Mouse (Mus musculus) limb, embryonic 11.5 days (tissue): Measurements from ENCODE around the gene AC141477.1. TPM values are rescaled to one million over a fixed set of nuclear protein-coding genes. Genes with fewer than 3 reads are reported as not detected.

Source experiments
- ATAC-seq: fragments of 200-750 bp; cut with Nextera tagmentation; 2 replicates; pipeline ENCODE4 v1.8.0; 2017; ENCODE audit warnings: low read depth; ENCODE audit not compliant: insufficient number of reproducible peaks, low FRiP score, low TSS enrichment
- DNase-seq: peaks from one replicate; pipeline ENCODE4 v3.0.0-alpha.2; 2015; ENCODE audit warnings: low spot score
- H3K27ac ChIP-seq: fragments of 300-500 bp; sonication (generic); replicated peaks from 2 replicates; pipeline ENCODE4 v1.5.1; 2014; ENCODE audit warnings: low read depth, mild to moderate bottlenecking, low read length
- H3K27me3 ChIP-seq: fragments of 300-500 bp; sonication (generic); 2 replicates; pipeline ENCODE4 v1.6.1; 2014; ENCODE audit warnings: mild to moderate bottlenecking, low read length, mixed read lengths; ENCODE audit not compliant: control insufficient read depth, insufficient read depth
- H3K36me3 ChIP-seq: fragments of 300-500 bp; sonication (generic); 2 replicates; pipeline ENCODE4 v1.6.1; 2014; ENCODE audit warnings: mild to moderate bottlenecking, low read length, moderate library complexity, mixed read lengths; ENCODE audit not compliant: control insufficient read depth, insufficient read depth
- H3K4me1 ChIP-seq: fragments of 300-500 bp; sonication (generic); 2 replicates; pipeline ENCODE4 v1.6.1; 2014; ENCODE audit warnings: low read length, mixed read lengths; ENCODE audit not compliant: control insufficient read depth, insufficient read depth
- H3K4me2 ChIP-seq: fragments of 300-500 bp; sonication (generic); 2 replicates; pipeline ENCODE4 v1.6.1; 2014; ENCODE audit warnings: low read depth, mild to moderate bottlenecking, moderate library complexity; ENCODE audit not compliant: severe bottlenecking
- H3K4me3 ChIP-seq: fragments of 300-500 bp; sonication (generic); 2 replicates; pipeline ENCODE4 v1.5.1; 2014; ENCODE audit warnings: low read depth, low read length
- H3K9ac ChIP-seq: fragments of 300-500 bp; sonication (generic); 2 replicates; pipeline ENCODE4 v1.6.1; 2014; ENCODE audit warnings: mild to moderate bottlenecking, low read length
- H3K9me3 ChIP-seq: fragments of 300-500 bp; sonication (generic); 2 replicates; pipeline ENCODE4 v1.6.1; 2016; ENCODE audit warnings: low read length; ENCODE audit not compliant: control insufficient read depth
- WGBS: fragments of 180-500 bp; shearing (Covaris S2); extraction: QIAGEN DNeasy Blood & Tissue Kit; methylation state at CpG from one replicate; pipeline ENCODE4 v1.1.7; 2014; 5-methylcytosine and 5-hydroxymethylcytosine counted together
- polyA plus RNA-seq: library from polyadenylated mRNA; unstranded; fragments of >200 nt; fragmentation: Nextera tagmentation; extraction: Ambion mirVana; gene quantifications from 2 replicates; pipeline ENCODE4 v1.2.1, GENCODE M21; 2014

AC141477.1 gene
- polyA plus RNA-seq, 1 experiment from 2014 or later: not detected

DNA sequence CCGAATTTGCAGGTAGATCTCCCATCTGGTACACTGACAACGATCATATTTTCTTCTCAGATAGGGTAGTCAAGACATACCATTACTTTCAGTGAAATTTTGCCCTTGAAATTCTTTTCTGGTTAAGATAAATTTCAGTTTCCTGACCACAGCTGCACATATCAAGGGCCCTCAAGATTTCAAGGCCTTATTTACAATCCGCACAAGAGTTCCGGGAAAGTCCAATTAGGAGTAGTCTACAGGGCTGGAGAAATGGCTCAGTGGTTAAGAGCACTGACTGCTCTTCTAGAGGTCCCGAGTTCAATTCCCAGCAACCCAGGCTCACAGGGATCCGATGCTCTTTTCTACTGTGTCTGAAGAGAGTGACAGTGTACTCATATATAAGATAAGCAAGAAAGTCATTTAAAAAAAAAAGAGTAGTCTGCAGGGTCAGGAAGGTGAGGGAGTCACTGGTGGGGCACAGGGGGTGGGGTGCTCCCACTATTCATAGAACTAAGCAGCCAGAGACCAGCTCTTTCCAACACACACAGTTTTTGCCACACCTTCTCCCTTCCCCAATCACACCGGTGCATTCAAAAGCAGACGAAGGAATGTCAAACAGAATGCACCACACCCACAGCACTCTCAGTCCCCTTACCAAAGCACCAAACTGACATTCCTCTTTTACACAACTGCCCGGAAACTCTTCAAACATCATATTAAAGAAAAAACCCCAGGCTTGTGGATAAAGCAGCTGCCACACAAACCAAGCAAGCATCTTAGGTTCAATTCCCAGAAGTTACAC is 945 bp downstream of the AC141477.1 start:
- Histone ChIP-seq H3K27ac (no peak overlapping the region), H3K9me3 (no peaks in the 10 kb centered on the region), H3K4me2 (no peak overlapping the region), H3K4me3 (no peak overlapping the region), H3K9ac (no peak overlapping the region), H3K4me1 (peaks cover 3% of the 10 kb centered on the region; the same call in 1 of the 2 replicates), H3K27me3 (no peaks in the 10 kb centered on the region), H3K36me3 (peaks cover 29% of the 10 kb centered on the region)
- ATAC-seq: no peak
- 91% methylated on average over 9 of the region's 9 CpGs for WGBS
- no peak for DNase-seq

DNA sequence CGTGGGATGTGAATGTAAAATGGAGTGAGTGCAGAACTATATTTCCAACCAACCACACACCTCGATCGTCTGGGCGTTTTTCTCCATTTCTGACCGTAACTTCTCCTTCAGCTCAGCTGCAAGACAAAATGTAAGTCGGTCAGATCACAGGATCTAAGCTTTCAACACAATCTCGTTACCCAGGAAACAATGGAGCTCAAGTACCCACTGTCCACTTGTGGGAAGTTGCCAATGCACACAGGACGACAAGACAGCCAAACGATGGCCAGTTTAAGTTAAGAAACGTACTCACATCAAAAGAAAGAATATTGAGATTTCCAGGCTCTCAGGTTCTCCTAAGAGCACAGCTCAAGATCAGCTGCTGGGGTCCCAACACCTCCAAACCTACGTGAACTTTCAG is 6.3 kb downstream of the AC141477.1 start:
- 93% methylated on average over 11 of the region's 11 CpGs for WGBS
- Histone ChIP-seq H3K36me3 (peaks cover 53% of the 10 kb centered on the region), H3K9me3 (no peaks in the 10 kb centered on the region), H3K4me1 (no peaks in the 10 kb centered on the region), H3K27me3 (no peaks in the 10 kb centered on the region), H3K9ac (no peak overlapping the region), H3K4me3 (no peak overlapping the region), H3K4me2 (no peak overlapping the region), H3K27ac (no peak overlapping the region)
- no peak for ATAC-seq
- DNase-seq: no peak

DNA sequence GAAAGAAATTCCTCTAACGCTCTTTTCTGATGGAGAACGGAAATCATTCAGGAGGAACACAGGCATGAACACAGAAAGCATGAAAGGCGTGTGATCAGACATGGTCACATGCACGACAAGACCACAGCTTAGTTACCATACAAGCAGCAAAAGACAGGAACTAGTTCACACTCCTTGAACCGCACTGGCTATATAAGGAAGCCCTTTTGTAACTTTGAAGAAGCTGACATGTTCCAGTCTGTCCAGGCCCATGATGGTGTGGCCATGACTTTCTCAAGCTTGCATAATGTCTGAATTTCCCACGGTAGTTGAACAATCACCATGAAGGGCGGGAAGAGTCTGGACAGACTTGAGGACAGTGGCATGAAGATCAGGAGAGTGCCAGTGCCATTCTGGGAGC is 14.6 kb downstream of the AC141477.1 start:
- 95% methylated on average over 7 of the region's 7 CpGs for WGBS
- Histone ChIP-seq H3K27ac (no peak overlapping the region), H3K9me3 (no peaks in the 10 kb centered on the region), H3K27me3 (no peaks in the 10 kb centered on the region), H3K9ac (no peak overlapping the region), H3K4me2 (no peak overlapping the region), H3K4me3 (no peak overlapping the region), H3K36me3 (peaks cover 32% of the 10 kb centered on the region), H3K4me1 (no peaks in the 10 kb centered on the region)
- DNase-seq: no peak
- ATAC-seq: no peak

DNA sequence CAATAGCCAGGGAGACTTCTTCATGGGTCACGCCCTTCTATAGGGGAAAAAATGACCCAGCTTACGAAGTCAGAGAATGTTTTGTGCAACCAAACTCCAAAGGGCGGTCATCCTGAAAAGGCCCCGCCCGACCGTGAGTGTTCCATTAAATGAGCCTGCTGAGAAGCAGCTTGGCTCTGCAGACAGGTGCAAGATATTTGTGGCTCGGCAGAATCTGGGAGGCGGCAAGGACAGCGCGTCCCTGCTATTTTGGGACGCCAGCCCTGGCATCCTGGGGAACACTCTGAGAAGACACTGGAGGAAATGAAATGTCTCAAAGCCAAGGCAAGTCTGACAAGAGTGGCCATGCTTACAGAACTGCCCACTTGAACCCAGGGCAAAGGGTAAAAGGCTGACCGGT is 23.4 kb downstream of the AC141477.1 start:
- Histone ChIP-seq H3K36me3 (peaks cover 43% of the 10 kb centered on the region), H3K9ac (no peak overlapping the region), H3K27ac (no peak overlapping the region), H3K27me3 (no peaks in the 10 kb centered on the region), H3K9me3 (no peaks in the 10 kb centered on the region), H3K4me2 (no peak overlapping the region), H3K4me1 (no peaks in the 10 kb centered on the region), H3K4me3 (no peak overlapping the region)
- no peak for ATAC-seq
- no peak for DNase-seq
- WGBS: 94% methylated on average over 12 of the region's 12 CpGs

DNA sequence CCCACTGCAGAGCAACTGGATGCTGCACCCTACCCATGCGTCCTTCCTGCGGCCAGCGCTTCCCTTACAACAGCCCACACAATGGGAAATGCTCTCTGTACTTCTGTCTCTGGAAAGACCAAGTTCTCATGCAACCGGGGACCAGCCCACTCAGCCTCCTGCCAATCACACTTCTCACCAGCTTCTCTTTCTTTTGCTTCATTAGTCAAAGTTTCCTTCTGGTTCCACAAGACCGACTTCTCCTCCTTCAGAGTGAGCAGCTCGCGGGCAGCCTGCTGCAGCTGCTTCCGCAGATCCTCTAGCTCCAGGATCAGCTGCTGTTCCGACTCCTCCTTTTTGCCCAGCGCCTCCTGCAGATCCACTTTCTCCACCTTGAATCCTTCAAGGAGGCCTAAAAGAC is 31.7 kb downstream of the AC141477.1 start:
- no peak for DNase-seq
- ATAC-seq: no peak
- no peak overlapping the region for H3K4me3 ChIP-seq
- peaks cover 45% of the 10 kb centered on the region for H3K36me3 ChIP-seq
- 95% methylated on average over 10 of the region's 10 CpGs for WGBS
- H3K9ac ChIP-seq: no peak overlapping the region
- H3K9me3 ChIP-seq: no peaks in the 10 kb centered on the region
- no peak overlapping the region for H3K4me2 ChIP-seq
- no peaks in the 10 kb centered on the region for H3K4me1 ChIP-seq
- H3K27ac ChIP-seq: no peak overlapping the region
- H3K27me3 ChIP-seq: no peaks in the 10 kb centered on the region

DNA sequence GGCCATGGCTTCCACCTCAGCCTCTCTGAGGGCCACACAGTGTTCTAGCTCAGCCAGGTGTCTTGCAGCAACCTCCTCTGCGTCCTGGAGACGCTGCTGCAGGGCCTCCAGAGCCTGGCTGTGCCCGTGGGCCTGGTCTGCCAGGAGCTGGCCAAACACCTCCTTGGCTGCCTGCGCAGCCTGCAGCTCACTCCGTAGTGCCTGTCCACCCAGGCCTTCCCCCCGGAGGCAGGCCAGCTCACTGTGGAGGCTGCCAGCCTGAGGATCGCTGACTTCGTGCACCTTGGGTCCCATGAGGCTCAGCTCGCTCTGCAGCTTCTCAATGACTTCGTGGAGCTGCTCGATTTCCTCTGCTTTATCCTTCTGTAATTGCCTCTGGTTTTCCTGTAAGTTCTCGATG is 47.6 kb downstream of the AC141477.1 start:
- DNase-seq: no peak
- WGBS: 96% methylated on average over 12 of the region's 12 CpGs
- no peak for ATAC-seq
- no peak overlapping the region for H3K4me3 ChIP-seq
- H3K36me3 ChIP-seq: peaks cover 22% of the 10 kb centered on the region
- no peaks in the 10 kb centered on the region for H3K9me3 ChIP-seq
- H3K4me2 ChIP-seq: no peak overlapping the region
- H3K4me1 ChIP-seq: no peaks in the 10 kb centered on the region
- H3K27ac ChIP-seq: no peak overlapping the region
- H3K9ac ChIP-seq: no peak overlapping the region
- no peaks in the 10 kb centered on the region for H3K27me3 ChIP-seq

DNA sequence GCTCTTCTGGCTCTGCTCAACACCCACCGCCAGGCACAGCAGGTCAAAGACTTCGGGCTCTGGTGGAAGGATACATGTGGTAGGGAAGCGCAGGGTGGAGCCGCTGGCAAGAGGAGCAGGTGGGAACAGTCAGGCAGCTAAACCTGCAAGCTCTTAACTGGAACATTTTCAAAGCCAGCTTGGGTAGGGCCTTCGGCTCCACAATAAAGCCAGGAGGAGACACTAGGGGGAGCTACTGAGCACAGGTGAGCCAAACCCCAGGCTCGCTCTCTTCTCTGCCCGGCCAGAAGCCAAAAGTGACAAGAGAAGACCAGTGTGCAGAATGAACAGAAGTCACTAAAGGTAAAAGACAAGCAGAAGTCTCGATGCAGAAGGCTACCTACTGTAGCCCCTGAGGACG is 48.5 kb downstream of the AC141477.1 start:
- no peak for ATAC-seq

DNA sequence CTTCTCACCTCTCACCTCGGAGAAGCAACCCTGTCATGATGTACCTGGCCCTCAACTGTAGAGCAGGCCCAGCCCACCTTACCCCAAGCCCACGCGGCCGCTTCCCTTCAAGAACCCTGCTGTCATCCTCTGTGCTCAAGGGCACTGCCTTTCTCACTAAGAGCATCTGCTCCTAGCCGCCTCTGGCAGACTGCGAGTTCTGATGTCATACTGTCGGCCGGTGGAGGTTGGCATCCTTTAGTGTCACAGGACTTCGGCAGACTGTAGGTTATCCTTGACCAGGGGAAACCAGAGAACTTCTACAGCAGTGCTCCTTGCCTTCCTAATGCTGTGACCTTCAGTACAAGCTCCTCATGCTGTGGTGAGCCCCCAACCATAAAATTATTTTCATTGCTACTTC is 49.1 kb downstream of the AC141477.1 start:
- WGBS: 90% methylated on average over 9 of the region's 9 CpGs
- Histone ChIP-seq H3K4me3 (no peak overlapping the region), H3K4me2 (no peak overlapping the region), H3K36me3 (peaks cover 19% of the 10 kb centered on the region), H3K9ac (no peak overlapping the region), H3K27me3 (no peaks in the 10 kb centered on the region), H3K27ac (no peak overlapping the region), H3K4me1 (no peaks in the 10 kb centered on the region), H3K9me3 (no peaks in the 10 kb centered on the region)
- DNase-seq: no peak
- ATAC-seq: no peak

More for the DNA sequence above, 48.5 kb downstream of the AC141477.1 start:
- peaks cover 21% of the 10 kb centered on the region for H3K36me3 ChIP-seq
- no peaks in the 10 kb centered on the region for H3K4me1 ChIP-seq
- H3K27me3 ChIP-seq: no peaks in the 10 kb centered on the region
- H3K9me3 ChIP-seq: no peaks in the 10 kb centered on the region
- H3K4me3 ChIP-seq: no peak overlapping the region
- WGBS: 86% methylated on average over 9 of the region's 9 CpGs
- H3K9ac ChIP-seq: no peak overlapping the region
- peak; percentile 65 for DNase-seq
- no peak overlapping the region for H3K27ac ChIP-seq
- H3K4me2 ChIP-seq: no peak overlapping the region
